Mouse (Mus musculus) brown adipose tissue, adult 24 weeks (tissue): ENCODE data around the gene Trpm5. TPM values are rescaled to one million over a fixed set of nuclear protein-coding genes. Genes with fewer than 3 reads are reported as not detected.

Source experiments
- H3K27ac ChIP-seq: fragments of 200-500 bp; replicated peaks from 2 replicates; pipeline ENCODE4 v1.5.1; 2012; ENCODE audit warnings: low read depth, mild to moderate bottlenecking, low read length
- H3K4me1 ChIP-seq: fragments of 200-500 bp; 2 replicates; pipeline ENCODE4 v1.6.1; 2012; ENCODE audit warnings: low read length, mixed read lengths; ENCODE audit not compliant: control insufficient read depth, insufficient read depth, insufficient read length
- H3K4me3 ChIP-seq: fragments of 200-500 bp; 2 replicates; pipeline ENCODE4 v1.5.1; 2012; ENCODE audit warnings: low read depth, mild to moderate bottlenecking, low read length, moderate library complexity; ENCODE audit not compliant: insufficient read depth
- polyA plus RNA-seq: library from polyadenylated mRNA; stranded (reverse); fragments of >200 nt; gene quantifications from 2 replicates; pipeline ENCODE4 v1.2.4, GENCODE M21; 2012; ENCODE audit not compliant: missing spikeins, insufficient read depth, insufficient read length

Trpm5 gene
- polyA plus RNA-seq, 1 experiment: not detected

DNA sequence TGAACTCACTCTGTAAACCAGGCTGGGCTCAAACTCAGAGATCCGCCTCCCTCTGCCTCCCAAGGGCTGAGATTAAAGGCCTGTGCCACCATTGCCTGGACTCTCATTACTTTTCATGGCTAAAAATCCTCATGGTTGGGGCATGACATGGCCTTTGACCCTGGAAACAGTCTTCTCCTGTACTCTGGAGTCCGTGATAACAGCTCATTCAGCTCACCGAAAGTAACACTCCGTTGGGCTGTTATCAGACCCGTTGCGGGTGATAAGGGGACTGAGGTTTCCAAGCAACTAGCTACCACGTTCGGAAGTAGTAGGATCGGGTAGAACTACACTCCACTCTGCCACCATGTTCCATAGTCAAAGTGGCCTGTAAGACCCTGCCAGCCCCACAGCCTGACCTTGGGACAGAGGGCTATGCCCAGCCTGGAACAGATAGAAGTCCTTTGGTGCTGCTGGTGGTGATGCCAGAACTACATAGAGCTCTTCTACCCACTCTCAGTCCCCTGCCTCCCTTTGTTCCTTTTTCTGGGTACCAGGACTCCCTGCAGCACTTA is 36.7 kb downstream of the Trpm5 start:
- H3K4me1 ChIP-seq: peaks cover 57% of the 10 kb centered on the region
- peak overlapping the region; percentile 93 for H3K4me3 ChIP-seq
- H3K27ac ChIP-seq: peak overlapping the region; percentile 97

DNA sequence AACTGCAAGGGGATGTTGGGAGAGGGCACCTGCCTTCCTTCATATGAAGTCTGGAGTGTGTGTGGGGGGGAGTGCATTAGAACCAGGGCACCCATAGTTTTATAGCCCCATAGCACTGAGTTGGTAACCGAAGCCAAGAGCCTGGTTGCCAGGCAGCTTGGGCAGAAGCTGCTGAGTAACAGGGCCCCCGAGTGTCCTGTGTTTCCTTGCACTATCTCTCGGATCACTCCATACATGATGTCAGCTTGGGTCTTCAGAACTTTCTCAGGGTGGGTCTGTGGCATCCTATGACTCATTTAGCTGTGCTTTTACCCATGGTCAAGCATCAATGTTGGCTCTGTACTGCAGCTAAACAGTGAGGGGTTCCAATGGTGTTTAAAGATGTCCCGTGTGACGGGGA is 37.4 kb downstream of the Trpm5 start:
- Histone ChIP-seq H3K4me1 (peaks cover 55% of the 10 kb centered on the region), H3K27ac (peak overlapping the region; percentile 97), H3K4me3 (peak overlapping the region; percentile 93)

DNA sequence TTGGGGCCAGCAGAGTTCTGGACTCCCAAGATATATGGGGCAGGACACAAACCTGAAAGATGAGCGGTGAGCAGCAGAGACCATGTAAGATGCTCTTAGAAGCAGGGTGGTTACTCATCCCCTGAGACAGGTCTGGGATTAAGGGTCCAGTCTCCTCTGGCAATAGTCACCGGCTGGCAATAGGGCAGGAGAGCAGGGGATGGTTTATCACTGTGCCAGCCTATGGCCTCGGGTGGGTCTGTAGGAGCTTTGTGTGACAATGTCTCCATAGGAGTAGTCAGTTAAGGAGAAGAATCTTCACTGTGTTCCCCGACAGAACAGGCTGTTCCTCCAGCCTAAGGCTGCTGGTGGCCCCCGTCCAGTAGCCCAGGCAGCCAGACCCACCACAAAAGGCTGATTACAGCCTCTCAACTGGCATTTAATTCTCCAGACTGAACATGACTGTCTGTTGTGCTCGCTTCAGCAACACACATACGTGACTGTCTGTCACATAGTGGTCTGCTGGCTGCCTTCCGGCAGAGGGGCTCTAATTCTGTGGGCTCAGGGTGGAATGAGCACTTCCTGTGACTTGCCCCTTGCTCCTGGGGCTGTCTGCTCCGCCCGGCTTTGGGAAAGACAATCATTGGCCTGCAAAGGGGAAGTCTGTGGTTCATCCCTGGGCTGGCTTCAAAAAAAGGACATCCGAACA is 38.8 kb downstream of the Trpm5 start:
- Histone ChIP-seq H3K27ac (peak overlapping the region; percentile 97), H3K4me3 (peak overlapping the region; percentile 93), H3K4me1 (peaks cover 51% of the 10 kb centered on the region)

DNA sequence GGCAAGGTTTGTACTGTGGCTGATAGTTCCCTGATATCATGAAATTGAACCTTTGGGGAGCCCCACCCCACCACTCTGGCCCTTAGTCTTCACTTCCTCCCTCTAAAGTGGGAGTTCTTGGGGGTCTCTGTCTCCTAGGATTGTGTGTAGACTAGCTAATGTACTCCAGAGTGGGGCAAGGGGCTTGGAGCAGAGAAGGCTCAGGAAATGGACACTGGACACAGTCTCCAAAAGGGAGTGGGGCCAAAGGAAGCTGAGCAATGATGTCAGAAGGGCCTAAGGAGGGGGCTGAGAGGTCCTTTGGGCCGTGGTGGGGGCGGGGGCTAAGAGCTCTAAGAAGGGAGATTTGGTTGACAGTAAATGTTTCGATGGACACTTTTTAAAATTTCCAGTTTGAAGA is 39.4 kb downstream of the Trpm5 start:
- Histone ChIP-seq H3K4me3 (peak overlapping the region; percentile 93), H3K27ac (peak overlapping the region; percentile 97), H3K4me1 (peaks cover 53% of the 10 kb centered on the region)

DNA sequence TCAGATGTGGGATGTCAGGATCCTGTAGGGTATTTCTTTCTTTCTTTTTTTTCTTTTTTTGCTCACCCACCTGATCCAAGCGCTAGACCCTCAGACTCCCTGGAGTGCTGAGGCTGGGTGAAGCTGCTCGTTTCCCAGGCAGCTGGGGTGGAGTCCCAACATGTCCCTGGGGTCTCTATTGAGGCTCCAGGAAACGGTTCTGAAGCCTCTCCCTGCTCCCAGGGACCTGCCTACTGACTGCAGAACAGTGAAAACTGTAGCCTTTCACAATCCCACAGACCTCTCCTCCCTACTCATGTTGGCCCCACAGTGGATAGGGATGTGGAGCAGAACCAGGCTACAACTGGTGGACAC is 39.9 kb downstream of the Trpm5 start:
- H3K4me1 ChIP-seq: peaks cover 53% of the 10 kb centered on the region
- peak overlapping the region; percentile 93 for H3K4me3 ChIP-seq
- peak overlapping the region; percentile 97 for H3K27ac ChIP-seq

DNA sequence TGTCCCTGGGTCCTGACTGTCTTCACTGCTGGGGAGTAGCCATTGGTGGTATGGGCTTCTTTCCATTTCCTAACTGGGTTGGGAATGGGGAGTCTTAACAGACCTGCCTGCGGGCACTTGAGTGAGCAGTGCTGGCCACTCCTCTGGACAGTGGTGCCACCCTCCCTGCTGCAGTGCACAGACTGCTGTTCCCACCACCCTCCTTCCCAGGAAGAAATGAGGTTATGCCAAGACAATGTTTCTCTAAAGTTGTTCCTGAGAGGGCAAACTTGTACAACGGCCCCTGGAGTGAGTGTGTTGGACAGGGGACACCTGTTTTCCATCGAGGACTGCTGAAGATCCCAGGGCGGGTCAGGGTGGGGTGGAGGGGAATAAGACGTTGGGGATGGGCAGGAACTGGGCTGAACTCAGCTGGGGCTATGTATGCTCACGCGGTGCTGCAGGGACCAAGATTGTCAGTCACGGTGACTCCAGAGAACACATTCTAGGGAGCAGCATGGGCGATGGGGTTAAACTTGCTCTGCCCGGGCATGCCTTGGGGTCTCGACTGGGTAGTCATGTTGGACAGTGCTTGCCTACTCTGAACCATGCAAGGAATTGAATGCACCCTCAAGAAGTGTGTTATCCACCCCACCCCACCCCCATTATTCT is 40.4 kb downstream of the Trpm5 start:
- peak overlapping the region; percentile 93 for H3K4me3 ChIP-seq
- peak overlapping the region; percentile 97 for H3K27ac ChIP-seq
- H3K4me1 ChIP-seq: peaks cover 57% of the 10 kb centered on the region

DNA sequence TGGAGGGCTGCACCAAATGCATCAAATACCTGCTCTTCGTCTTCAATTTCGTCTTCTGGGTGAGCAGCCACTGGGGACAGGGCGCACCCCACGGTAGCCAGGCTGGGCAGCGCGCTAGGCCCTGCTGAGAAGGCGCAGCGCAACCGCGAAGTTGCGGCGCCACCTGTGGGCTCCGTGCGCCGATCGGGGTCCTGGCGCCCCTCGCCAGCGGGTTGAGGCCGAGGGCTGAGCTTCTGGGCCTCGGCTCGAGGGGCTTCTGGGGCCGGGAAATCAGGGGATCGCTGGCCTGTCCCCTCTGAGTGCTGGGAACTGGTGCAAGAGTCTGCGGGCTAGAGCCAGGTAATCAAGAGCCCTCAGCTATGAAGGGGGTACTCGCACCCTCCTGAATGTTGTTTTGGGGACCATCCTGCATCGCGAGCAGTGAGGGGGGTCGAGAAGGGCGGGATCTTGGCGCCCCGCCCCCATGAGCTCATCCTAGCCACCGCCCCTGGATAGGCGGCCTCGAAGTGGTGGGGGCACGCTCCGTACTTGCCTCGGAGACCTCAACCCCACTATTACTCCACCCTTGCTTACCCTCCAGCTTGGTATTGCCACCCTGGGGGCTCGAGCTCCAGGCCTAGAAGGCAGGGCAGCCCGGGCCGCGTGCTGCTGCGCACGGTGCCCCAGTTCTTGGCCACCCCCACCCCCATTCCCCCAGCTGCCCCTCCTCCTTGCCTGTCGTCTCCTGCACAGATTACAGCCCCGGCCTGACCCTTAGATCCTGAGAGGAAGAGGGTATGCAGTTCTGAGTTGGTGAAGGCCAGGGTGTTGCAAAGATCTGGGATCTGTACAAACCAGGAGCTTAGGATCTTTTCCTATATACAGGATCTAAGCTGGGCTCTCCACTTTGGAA is 41.2 kb downstream of the Trpm5 start:
- peaks cover 51% of the 10 kb centered on the region for H3K4me1 ChIP-seq
- peak overlapping the region; percentile 93 for H3K4me3 ChIP-seq
- H3K27ac ChIP-seq: peak overlapping the region; percentile 93

DNA sequence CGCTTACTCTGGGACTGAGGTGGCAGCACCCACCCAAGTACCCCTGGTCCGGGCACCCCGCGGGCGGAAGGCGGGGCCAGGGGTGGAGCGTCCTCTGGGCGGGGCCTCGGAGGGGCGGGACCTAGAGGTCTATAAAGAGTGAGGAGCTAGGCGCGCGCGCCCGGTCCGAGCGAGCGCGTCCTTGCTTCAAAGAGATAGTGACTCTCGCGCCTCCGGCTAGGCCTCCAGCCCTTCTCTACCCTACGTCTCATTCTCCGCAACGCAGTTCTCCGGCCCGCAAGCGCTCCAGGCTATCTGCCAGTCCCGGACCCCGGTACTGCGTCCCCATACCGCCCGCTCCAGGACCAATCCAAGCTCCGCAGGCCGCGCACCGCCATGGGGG is 41.8 kb downstream of the Trpm5 start, which contains the start of gene Cd81:
Gene Cd81 (plus strand): TSS at position 114 of the 382 bp plus-strand sequence.
- Histone ChIP-seq H3K27ac (peak within 1 kb of the TSS; percentile 93), H3K4me1 (peaks cover 45% of the 10 kb centered on the region), H3K4me3 (peak within 1 kb of the TSS; percentile 93)

DNA sequence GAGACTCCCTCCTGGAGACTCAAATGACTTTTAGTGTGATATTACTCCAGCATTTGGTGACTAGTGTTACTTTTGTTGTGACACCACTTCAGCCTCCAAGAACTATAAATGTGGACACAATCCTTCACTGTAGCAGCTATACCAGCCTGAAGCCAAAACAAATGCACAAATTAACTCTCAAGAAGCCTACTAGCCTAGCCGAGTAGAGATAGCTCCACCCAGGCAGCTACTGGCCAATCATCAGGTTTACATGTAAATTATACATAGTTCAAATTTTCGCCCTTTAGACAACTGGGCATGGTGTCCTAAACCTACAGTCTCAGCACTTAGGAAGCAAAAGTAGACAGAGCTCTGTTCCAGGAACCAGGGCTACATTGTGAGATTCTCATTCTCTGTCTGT is 43.1 kb downstream of the Trpm5 start:
- H3K4me3 ChIP-seq: no peak overlapping the region
- peaks cover 37% of the 10 kb centered on the region for H3K4me1 ChIP-seq
- H3K27ac ChIP-seq: no peak overlapping the region

DNA sequence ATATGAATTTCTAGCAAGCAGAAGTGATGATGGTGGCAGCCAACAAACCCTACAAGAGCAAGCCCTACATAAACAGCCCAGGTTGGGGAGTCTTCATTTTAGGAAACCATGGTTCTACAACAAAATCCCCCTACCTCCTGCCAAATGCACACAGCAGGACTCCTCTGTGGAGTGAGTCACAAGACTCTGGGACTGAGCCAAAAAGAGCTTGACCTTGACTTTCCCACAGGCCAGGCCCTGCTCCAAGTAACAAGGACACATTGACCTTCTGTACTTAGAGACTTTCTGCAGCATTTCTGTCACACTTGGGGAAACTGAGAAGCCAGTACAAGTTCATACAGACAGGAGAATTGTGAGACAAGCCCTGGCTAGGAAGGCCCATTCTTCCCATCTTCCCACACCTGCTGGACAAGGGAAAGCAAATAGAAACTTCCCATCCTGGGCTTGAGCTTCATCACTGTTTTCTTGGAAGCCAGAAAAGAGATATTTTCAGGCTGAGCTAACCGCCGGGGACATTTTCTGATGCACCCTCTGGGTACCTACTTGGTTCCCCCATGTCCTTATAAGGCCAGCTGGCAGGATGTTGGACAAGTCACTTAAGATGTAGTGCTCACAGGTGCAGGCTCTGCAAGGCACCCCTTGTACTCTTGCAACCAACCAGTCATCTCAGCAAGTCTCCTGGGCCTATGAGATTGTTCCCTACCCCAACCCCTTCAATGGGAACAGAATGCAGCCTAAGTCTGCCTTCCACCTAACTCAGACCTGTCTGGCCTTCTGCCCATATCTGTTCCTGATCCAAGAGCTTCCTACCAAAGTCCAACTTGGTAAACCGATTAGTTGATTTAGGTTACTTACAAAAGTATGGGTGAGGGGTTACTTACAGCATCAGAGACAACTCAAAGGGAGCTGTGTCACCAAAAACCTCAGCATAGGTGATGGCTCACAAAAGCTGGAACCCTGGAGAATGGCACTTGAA is 44.3 kb downstream of the Trpm5 start:
- Histone ChIP-seq H3K4me3 (no peak overlapping the region), H3K4me1 (peaks cover 26% of the 10 kb centered on the region; the same call in 1 of the 2 replicates), H3K27ac (peak overlapping the region; percentile 78)

DNA sequence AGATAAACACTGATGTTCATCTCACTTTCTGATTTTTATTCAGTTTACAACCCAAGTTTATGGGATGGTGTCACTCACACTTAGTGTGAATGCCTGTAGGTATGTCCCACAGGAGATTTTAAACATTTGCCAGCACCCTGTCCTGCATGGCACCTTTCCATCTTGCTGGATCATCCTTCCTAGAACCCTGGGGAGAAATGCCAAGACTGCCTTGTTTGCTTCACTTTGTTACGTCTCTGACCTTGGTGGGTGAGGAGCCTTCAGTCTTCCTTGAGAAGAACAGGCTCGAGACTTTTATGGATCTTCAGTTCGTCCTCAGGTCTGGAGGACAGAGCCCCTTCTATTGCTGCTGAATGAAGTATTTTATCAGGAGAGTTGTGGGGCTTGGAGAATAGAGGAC is 45.1 kb downstream of the Trpm5 start:
- Histone ChIP-seq H3K4me3 (no peak overlapping the region), H3K27ac (peak overlapping the region; percentile 58), H3K4me1 (peaks cover 22% of the 10 kb centered on the region; the same call in 1 of the 2 replicates)

DNA sequence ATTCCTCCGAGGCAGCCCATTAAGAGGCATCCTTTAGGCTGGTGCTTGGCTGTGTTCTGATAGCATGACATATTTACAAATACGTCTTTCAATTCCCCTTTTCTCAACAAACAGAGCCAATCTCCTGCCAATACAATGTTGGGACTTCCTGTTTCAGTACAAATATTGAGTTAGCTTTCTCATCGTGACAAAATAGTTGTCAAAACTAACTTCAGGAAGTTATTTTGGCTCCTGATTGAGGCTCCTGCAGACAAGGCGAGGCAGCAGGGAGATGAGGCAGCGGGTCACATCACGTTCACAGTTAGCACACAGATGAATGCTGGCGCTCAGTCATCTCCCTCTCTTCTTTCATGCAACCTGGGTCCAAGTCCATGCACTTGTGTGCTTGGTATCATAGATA is 48.1 kb downstream of the Trpm5 start:
- Histone ChIP-seq H3K4me3 (no peak overlapping the region), H3K4me1 (peaks cover 33% of the 10 kb centered on the region), H3K27ac (no peak overlapping the region)

DNA sequence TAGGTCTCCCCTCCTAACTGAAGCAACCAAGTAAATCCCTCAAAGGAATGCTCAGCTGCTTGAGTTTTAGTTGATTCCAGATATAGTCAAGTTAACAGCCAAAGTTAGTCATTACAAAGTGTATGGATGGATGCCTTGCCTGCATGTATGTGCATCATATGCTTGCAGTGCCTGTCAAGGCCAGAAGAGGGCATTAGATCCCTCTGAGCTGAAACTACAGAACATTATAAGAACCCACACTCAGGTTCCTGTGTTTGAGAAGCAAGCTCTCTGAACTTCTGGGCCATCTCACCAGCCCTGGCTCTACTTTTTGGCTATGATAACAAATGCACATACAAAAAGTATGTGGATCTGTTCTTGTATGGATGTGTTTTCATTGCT is 49.6 kb downstream of the Trpm5 start:
- H3K4me1 ChIP-seq: peaks cover 41% of the 10 kb centered on the region
- H3K4me3 ChIP-seq: no peak overlapping the region
- no peak overlapping the region for H3K27ac ChIP-seq
